Mouse (Mus musculus): Measurements from ENCODE around the gene Bend4.

DNA sequence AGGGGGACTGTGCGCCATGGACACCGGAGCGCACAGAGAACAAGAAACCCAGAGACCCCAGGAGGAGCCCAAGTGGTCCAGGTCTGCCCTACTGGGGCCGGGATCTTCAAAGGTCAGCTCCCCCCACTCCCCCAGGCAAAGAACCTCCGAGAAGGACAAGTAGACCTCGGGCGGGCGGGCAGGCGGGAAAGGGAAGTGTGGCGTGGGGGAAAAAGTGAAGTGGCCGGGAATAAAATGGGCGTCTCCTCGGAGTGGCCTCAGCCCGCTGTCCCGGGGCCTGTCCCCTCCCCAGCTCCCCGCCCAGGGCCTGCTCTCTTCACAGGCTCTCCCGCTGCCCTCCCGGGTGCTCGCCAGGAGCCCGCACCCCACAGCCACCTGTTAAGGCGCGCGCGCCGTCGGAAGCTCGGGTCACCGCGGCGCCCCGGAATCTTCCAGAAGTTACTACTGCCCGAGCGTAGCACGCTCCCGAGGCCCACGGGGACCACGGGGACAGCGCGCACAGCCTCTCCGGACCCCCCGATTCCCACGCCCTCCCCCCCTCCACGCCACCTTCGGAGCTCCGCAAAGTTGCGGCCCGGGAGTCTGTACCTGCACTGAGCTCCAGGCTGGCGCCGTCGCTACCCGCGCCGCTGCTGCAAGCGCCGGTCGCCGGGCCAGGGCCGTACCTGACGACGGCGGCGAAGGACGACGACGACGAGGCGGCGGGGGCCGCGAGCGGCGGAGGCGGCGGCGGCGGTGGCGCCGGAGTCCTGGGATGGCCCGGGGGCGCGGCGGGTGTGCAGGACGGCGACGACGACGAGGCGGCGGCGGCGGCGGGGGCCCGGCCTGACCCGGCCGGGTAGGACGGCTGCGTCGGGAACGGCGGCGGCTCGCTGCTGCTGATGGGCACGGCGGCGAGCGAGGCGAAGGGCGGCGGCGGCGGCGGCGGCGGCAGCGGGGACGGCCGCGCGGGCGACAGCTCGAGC lies 1.4 kb downstream of the Bend4 start:
- TF ChIP-seq CTCF (IDR thresholded peaks at IDR 0.05; ENCODE audit: low read depth): no peak
- no peak for TF ChIP-seq EP300 (optimal IDR thresholded peaks at IDR 0.05)

Measured in stomach, postnatal 0 days (tissue).